Mouse (Mus musculus) effector memory CD4-positive, alpha-beta T cell, adult 7 months (primary cell): ENCODE data around the gene Sirpb1c. TPM values are rescaled to one million over a fixed set of nuclear protein-coding genes. Genes with fewer than 3 reads are reported as not detected.

ENCODE experiments used
- polyA plus RNA-seq: library from polyadenylated mRNA; unstranded; fragments of 100-300 nt; shearing (Covaris generic); gene quantifications from one replicate; pipeline ENCODE4 v1.2.1, GENCODE M21; 2017

Gene Sirpb1c
- not detected for polyA plus RNA-seq

GRCm38 (mm10) chr3:15848280-15848679, at the start of gene Sirpb1c:
Gene Sirpb1c (minus strand): TSS chr3:15848528.

Other genes with a start within 250 kb of the Sirpb1c start
- gene Gm5150, start 157.9 kb upstream of the Sirpb1c start, polyA plus RNA-seq, result not detected